Mouse (Mus musculus) heart, postnatal 0 days (tissue): ENCODE results near the gene Fchsd2.

ENCODE experiments used
- CTCF ChIP-seq: IDR thresholded peaks from 2 replicates; pipeline ENCODE4 v1.5.1; 2016; ENCODE audit warnings: antibody characterized with exemption, control low read depth, low read depth
- EP300 ChIP-seq: IDR thresholded peaks from 2 replicates; pipeline ENCODE4 v1.6.1; 2016; ENCODE audit warnings: antibody characterized with exemption, low read depth

- TF ChIP-seq CTCF (no peak), EP300 (no peak)
These were observed 33.5 kb upstream of the Fchsd2 start for GRCm38 (mm10) chr7:101059188-101059587.
